Mouse (Mus musculus) left cerebral cortex, adult 18-20 months (tissue): ENCODE results near the gene 1700012A03Rik. TPM values are rescaled to one million over a fixed set of nuclear protein-coding genes. Genes with fewer than 3 reads are reported as not detected.

ENCODE experiments used
- DNase-seq, 2 experiments: peaks; one replicate each; pipeline ENCODE4 v3.0.0; 2021 to 2022; ENCODE audit warnings: low spot score in 2 of 2, mixed read lengths in 1 of 2
- long read RNA-seq, 2 experiments: library from polyadenylated mRNA; stranded (forward); transcript quantifications; one replicate each; pipeline ENCODE4 v2.0.0; 2021
- total RNA-seq, 2 experiments: library from RNA; stranded (reverse); gene quantifications; 2 replicates each; pipeline ENCODE4 v1.2.3; 2021

1700012A03Rik gene
- total RNA-seq = not detected
- long read RNA-seq, experiment 1 = 0 reads
- long read RNA-seq, experiment 2 = 0 reads

GRCm38 (mm10) chr6:32049951-32050345 is at the start of gene 1700012A03Rik:
Gene 1700012A03Rik (plus strand): TSS chr6:32050246.
- no peak for DNase-seq

- no peak for DNase-seq
Observed at GRCm38 (mm10) chr6:32004228-32004627, 45.8 kb upstream of the 1700012A03Rik start.

GRCm38 (mm10) chr6:32005914-32006313 is 44.1 kb upstream of the 1700012A03Rik start:
- DNase-seq = no peak

GRCm38 (mm10) chr6:32006382-32006781 is 43.7 kb upstream of the 1700012A03Rik start:
- DNase-seq = no peak

GRCm38 (mm10) chr6:32007336-32007735 is 42.7 kb upstream of the 1700012A03Rik start:
- DNase-seq = peak; percentile 23 to 40

- no peak for DNase-seq
Observed at GRCm38 (mm10) chr6:32016841-32017240, 33.2 kb upstream of the 1700012A03Rik start.

GRCm38 (mm10) chr6:32017406-32018104 is 32.5 kb upstream of the 1700012A03Rik start:
- DNase-seq = no peak

- DNase-seq = no peak
Observed at GRCm38 (mm10) chr6:32018105-32018446, 32.0 kb upstream of the 1700012A03Rik start.

GRCm38 (mm10) chr6:32021853-32022536 is 28.1 kb upstream of the 1700012A03Rik start:
- no peak for DNase-seq

- DNase-seq = no peak
Observed at GRCm38 (mm10) chr6:32022537-32022869, 27.5 kb upstream of the 1700012A03Rik start.

- no peak for DNase-seq
Observed at GRCm38 (mm10) chr6:32028228-32029009, 21.6 kb upstream of the 1700012A03Rik start.

- DNase-seq = no peak
Observed at GRCm38 (mm10) chr6:32034226-32034625, 15.8 kb upstream of the 1700012A03Rik start.

- DNase-seq = no peak
Observed at GRCm38 (mm10) chr6:32045344-32045743, 4.7 kb upstream of the 1700012A03Rik start.

- DNase-seq = no peak
Observed at GRCm38 (mm10) chr6:32049256-32049950, 643 bp upstream of the 1700012A03Rik start.

- no peak for DNase-seq
Observed at GRCm38 (mm10) chr6:32052135-32052915, 2.3 kb downstream of the 1700012A03Rik start.

GRCm38 (mm10) chr6:32056525-32056924 is 6.5 kb downstream of the 1700012A03Rik start:
- DNase-seq = no peak

- DNase-seq = no peak
Observed at GRCm38 (mm10) chr6:32058571-32058970, 8.5 kb downstream of the 1700012A03Rik start.

GRCm38 (mm10) chr6:32060641-32061040 is 10.6 kb downstream of the 1700012A03Rik start:
- DNase-seq = no peak

GRCm38 (mm10) chr6:32061266-32061665 is 11.2 kb downstream of the 1700012A03Rik start:
- DNase-seq = no peak

GRCm38 (mm10) chr6:32065789-32066510 is 15.9 kb downstream of the 1700012A03Rik start:
- no peak for DNase-seq
